ENCODE assay signal across 12 mouse cellular contexts in the genomic region with DNA sequence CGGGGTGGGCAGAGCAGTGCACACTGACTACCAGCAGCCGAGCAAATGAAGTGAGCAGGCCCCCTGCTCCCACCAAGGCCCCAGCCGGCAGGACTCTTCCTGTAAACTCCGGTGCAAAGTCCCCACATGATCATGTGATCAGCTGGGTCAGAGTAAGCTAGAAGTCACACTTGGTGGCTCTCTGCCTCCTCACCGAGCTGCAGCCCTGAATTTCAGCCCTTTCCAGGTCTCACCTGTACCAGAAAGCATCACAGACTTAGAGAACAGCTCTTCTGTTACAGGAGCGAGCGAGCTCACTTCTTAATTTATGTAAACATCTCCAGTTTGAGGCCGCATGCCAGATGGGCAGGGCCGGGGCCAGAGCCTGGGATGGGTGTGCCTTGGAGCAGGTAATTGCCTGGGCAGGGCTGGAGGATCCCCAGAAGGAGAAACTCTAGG. TPM values are rescaled to one million over a fixed set of nuclear protein-coding genes. Genes with fewer than 3 reads are reported as not detected.
DNase-seq lines count a peak whose midpoint lies in the region; ATAC-seq and TF ChIP-seq lines count a peak whose summit lies in the region.
"Had no signal": no experiment of that assay in that cellular context is flagged by ENCODE, and none has a peak within 500 bp of the region (broad histone marks: within the 10 kb centered on the region; RNA-seq: fewer than 3 reads in every experiment).

A gene (minus strand): TSS at position 315 of the 438 bp plus-strand sequence.

- no peak for TF ChIP-seq CTCF in lung, embryonic 14.5 days (IDR thresholded peaks at IDR 0.05; ENCODE audit: low read depth)

- no peak for ATAC-seq in erythroblast, adult 5-6 weeks (replicated peaks; ENCODE audit: low FRiP score, poor library complexity, severe bottlenecking)
- ATAC-seq in embryonic facial prominence, embryonic 11.5 days (replicated peaks; ENCODE audit: insufficient number of reproducible peaks, low FRiP score, low TSS enrichment, low read depth) = no peak
- ATAC-seq in lung, embryonic 14.5 days (ENCODE audit: insufficient read depth) = peak; percentile 10; the same call in 1 of the 2 replicates
- ATAC-seq in forebrain, embryonic 15.5 days (replicated peaks) = no peak

- WGBS in embryonic facial prominence, embryonic 11.5 days = 27% methylated on average over 9 of the region's 9 CpGs
- WGBS in lung, embryonic 14.5 days = 14% methylated on average over 9 of the region's 9 CpGs
- WGBS in forebrain, embryonic 15.5 days = 43% methylated on average over 9 of the region's 9 CpGs

- peaks cover 2% of the 10 kb centered on the region for H3K4me1 ChIP-seq in erythroblast, embryonic 14.5 days (ENCODE audit: control insufficient read depth)
- H3K4me1 ChIP-seq in embryonic facial prominence, embryonic 11.5 days (ENCODE audit: control insufficient read depth, insufficient read depth, low read length) = peaks cover 4% of the 10 kb centered on the region
- H3K4me1 ChIP-seq in lung, embryonic 14.5 days (ENCODE audit: insufficient read depth) = peaks cover 3% of the 10 kb centered on the region; the same call in 1 of the 2 replicates
- peaks cover 30% of the 10 kb centered on the region for H3K4me1 ChIP-seq in forebrain, embryonic 15.5 days

- H3K4me3 ChIP-seq in erythroblast, embryonic 14.5 days (replicated peaks) = peak within 1 kb of the TSS; percentile 36
- no peak within 1 kb of the TSS for H3K4me3 ChIP-seq in embryonic facial prominence, embryonic 11.5 days (ENCODE audit: low read depth, low read length)
- no peak within 1 kb of the TSS for H3K4me3 ChIP-seq in lung, embryonic 14.5 days (ENCODE audit: low read depth, low read length)
- H3K4me3 ChIP-seq in forebrain, embryonic 15.5 days = no peak within 1 kb of the TSS
- H3K4me3 ChIP-seq: neural tube, embryonic 12.5 days had no signal

- no peaks in the 10 kb centered on the region for H3K9me3 ChIP-seq in erythroblast, embryonic 14.5 days (ENCODE audit: control insufficient read depth, low read length)
- no peaks in the 10 kb centered on the region for H3K9me3 ChIP-seq in embryonic facial prominence, embryonic 11.5 days (replicated peaks; ENCODE audit: control insufficient read depth, low read length)
- no peaks in the 10 kb centered on the region for H3K9me3 ChIP-seq in lung, embryonic 14.5 days (ENCODE audit: low read depth, low read length)
- H3K9me3 ChIP-seq in forebrain, embryonic 15.5 days = no peaks in the 10 kb centered on the region
- H3K9me3 ChIP-seq: neural tube, embryonic 12.5 days had no signal

- H3K36me3 ChIP-seq in erythroblast, embryonic 14.5 days (ENCODE audit: control insufficient read depth) = no peaks in the 10 kb centered on the region
- no peaks in the 10 kb centered on the region for H3K36me3 ChIP-seq in embryonic facial prominence, embryonic 11.5 days (replicated peaks; ENCODE audit: control insufficient read depth, insufficient read depth, low read depth, low read length)
- H3K36me3 ChIP-seq in lung, embryonic 14.5 days (ENCODE audit: insufficient read depth) = no peaks in the 10 kb centered on the region
- no peaks in the 10 kb centered on the region for H3K36me3 ChIP-seq in forebrain, embryonic 15.5 days
- H3K36me3 ChIP-seq: neural tube, embryonic 12.5 days had no signal

- H3K4me2 ChIP-seq in embryonic facial prominence, embryonic 11.5 days (ENCODE audit: low read depth, low read length) = no peak within 1 kb of the TSS
- peak within 1 kb of the TSS; percentile 41 for H3K4me2 ChIP-seq in lung, embryonic 14.5 days
- H3K4me2 ChIP-seq in forebrain, embryonic 15.5 days (replicated peaks) = no peak within 1 kb of the TSS
- H3K4me2 ChIP-seq: neural tube, embryonic 12.5 days had no signal

- no peak for DNase-seq in embryonic facial prominence, embryonic 11.5 days (ENCODE audit: low spot score)
- peak; percentile 74 for DNase-seq in kidney, postnatal 14 days
- peak; percentile 60 for DNase-seq in lung, embryonic 14.5 days
- no peak for DNase-seq in adrenal gland, adult (ENCODE audit: inconsistent age in 2 of 2, low spot score in 1 of 2)
- no peak for DNase-seq in MN1 (ENCODE audit: low spot score)
- DNase-seq: adrenal gland, adult 2 months; layer of hippocampus, adult 9-11 months; thymus, postnatal 25 days had no signal

- H3K9ac ChIP-seq in embryonic facial prominence, embryonic 11.5 days (replicated peaks; ENCODE audit: low read length) = 0 out of 2 replicates have a peak within 1 kb of the TSS, but pooled peaks have one; percentile 1
- H3K9ac ChIP-seq in lung, embryonic 14.5 days = no peak within 1 kb of the TSS
- no peak within 1 kb of the TSS for H3K9ac ChIP-seq in forebrain, embryonic 15.5 days (replicated peaks)
- H3K9ac ChIP-seq: neural tube, embryonic 12.5 days had no signal

- H3K27ac ChIP-seq in embryonic facial prominence, embryonic 11.5 days (replicated peaks; ENCODE audit: low read depth, low read length) = no peak within 1 kb of the TSS
- H3K27ac ChIP-seq in lung, embryonic 14.5 days (ENCODE audit: low read depth) = peak within 1 kb of the TSS; percentile 71; the same call in 1 of the 2 replicates
- no peak within 1 kb of the TSS for H3K27ac ChIP-seq in forebrain, embryonic 15.5 days (replicated peaks)
- H3K27ac ChIP-seq: neural tube, embryonic 12.5 days had no signal

- H3K27me3 ChIP-seq in erythroblast, embryonic 14.5 days (ENCODE audit: control insufficient read depth) = no peaks in the 10 kb centered on the region
- H3K27me3 ChIP-seq in embryonic facial prominence, embryonic 11.5 days (ENCODE audit: control insufficient read depth, insufficient read depth, low read length) = no peaks in the 10 kb centered on the region
- H3K27me3 ChIP-seq in lung, embryonic 14.5 days (ENCODE audit: insufficient read depth, low read length) = no peaks in the 10 kb centered on the region
- H3K27me3 ChIP-seq in forebrain, embryonic 15.5 days = 0 out of 2 replicates have a peak, but pooled peaks cover 4% of the 10 kb centered on the region
- H3K27me3 ChIP-seq: neural tube, embryonic 12.5 days had no signal

RNA-seq across cellular contexts. Expression of the gene that starts here (rescaled TPM):
- not detected in 2 replicates for polyA plus RNA-seq in erythroblast, embryonic 14.5 days (2012)
- total RNA-seq in erythroblast, adult 5-6 weeks (2015; ENCODE audit: low replicate concordance) = not detected in 2 replicates
- not detected in 2 replicates for total RNA-seq in erythroblast, adult 5-6 weeks (2017; ENCODE audit: low replicate concordance)
- 0.64 and 0.70 TPM in 2 replicates for polyA plus RNA-seq in embryonic facial prominence, embryonic 11.5 days (2014; fragmentation: Nextera tagmentation; extraction: Ambion mirVana)
- polyA plus RNA-seq in lung, embryonic 14.5 days (2014; fragmentation: Nextera tagmentation; extraction: Ambion mirVana) = 1.7 and 2.3 TPM in 2 replicates
- polyA plus RNA-seq in forebrain, embryonic 15.5 days (2015; fragmentation: Nextera tagmentation; extraction: Ambion mirVana) = 0.18 and 0.20 TPM in 2 replicates
- polyA plus RNA-seq: neural tube, embryonic 12.5 days had no signal

Comparison
In these comparisons a context has a peak if more than half of its experiments do, and no peak if none do; other contexts are left out.
1. DNase-seq: peak in kidney, postnatal 14 days (single experiment) and lung, embryonic 14.5 days (single experiment); none in embryonic facial prominence, embryonic 11.5 days (single experiment), adrenal gland, adult (0 of 2) and MN1 (single experiment).